Mouse (Mus musculus): ENCODE measurements around the gene Acot7.
A peak's percentile ranks its signal among the peaks of the same experiment; 100 is the strongest.

Acot7 gene

DNA sequence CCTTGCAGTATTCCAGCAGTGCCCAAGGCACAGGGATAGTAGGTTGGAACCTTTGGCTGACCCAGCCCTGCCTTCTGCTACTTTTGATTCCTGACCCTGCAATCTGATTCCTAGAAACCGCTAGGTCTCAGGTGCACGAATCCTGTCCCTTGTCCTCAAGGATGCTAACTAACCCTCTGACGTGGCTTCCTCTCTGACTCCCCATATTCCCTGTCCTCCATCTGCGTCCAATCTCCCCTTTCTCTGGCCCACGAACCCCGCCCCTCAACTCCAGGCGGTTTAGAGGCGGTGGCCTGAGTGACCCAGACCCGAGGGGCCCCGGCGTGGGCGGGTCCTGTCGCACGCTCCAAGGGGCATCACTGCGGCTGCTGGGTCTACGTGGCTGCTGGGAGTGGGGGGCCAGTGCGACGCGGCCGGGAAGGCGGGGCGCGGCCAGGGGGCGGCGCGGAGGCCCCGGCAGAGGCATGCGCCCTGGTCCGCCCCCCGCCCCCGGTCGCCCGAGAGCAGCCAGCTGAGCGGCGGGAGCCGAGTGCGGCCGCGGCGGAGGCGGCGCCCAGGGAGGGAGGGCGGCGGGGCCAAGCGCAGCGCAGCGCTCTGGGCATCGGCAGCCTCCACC lies 95.8 kb downstream of the Acot7 start, which contains the start of gene Gpr153:
Gene Gpr153 (plus strand): TSS at position 612 of the 616 bp plus-strand sequence.
- DNase-seq (ENCODE audit: low spot score), result peak; percentile 43

DNA sequence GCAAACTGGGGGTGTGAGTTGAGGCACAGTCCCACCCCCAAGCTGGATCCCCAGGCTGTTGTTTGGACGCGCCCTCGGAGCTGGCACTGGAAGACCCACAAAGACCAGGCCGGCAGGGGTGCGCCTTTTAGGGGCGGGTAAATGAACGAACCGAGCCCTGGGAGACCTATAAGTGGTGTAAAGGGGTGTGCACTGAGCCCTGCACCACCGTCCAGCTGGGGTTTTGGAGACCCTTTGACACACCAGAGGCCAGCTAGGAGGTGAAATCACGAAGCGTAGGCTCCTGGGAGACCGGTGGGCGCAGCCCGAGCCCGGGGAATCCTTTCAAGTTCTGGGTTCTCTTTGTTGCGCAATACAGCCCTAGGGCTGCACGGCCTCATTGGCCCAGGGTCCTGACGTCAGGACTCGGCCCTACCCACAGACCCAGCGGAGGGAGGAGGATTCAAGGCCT lies 96.8 kb downstream of the Acot7 start:
- no peak for DNase-seq (ENCODE audit: low spot score)

DNA sequence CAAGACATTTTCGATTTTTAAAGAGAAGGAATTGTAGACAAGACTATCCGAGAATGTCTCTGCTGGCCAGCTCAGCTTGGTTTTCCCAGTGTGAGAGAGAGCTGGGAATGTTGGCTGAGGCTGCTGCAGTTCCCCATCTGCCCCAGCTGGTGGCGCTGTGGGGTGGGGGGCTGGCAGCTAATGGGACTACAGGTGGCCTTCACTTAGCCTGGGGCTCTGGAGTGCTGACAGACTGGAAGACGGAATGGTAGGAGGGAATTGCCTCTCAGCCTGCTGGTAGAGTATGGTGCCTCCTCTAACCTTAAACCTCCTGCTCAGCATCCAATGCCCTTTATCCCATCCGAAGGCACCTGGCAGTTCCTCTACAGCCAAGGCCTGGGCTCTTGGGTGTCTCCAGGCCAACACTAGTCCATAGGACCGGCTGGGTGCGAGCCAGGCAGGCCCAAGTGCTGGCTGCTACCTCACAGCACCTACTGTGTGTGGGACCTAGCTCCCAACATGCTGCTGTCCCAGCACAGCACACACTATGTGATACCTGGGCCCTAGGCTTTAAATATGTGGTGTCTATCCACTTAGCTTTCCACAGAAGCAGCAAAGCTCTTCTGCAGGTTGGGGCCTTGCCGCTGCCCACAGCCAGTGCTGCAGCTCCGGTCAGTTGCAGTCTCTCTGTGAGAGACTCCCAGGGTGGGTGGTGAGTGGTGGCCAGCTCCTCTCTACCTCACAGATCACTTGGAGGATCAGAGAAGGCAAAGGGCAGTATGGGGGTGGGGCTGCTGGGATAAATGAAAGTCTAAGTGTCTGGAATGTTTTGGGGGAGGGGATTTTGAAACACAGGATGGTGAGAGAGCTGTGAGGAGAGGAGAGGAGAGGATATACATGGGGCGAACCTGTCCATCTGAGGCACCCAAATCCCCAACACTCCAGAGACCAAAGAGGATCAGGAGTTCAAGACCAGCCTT lies 98.7 kb downstream of the Acot7 start:
- DNase-seq (ENCODE audit: low spot score), result no peak

DNA sequence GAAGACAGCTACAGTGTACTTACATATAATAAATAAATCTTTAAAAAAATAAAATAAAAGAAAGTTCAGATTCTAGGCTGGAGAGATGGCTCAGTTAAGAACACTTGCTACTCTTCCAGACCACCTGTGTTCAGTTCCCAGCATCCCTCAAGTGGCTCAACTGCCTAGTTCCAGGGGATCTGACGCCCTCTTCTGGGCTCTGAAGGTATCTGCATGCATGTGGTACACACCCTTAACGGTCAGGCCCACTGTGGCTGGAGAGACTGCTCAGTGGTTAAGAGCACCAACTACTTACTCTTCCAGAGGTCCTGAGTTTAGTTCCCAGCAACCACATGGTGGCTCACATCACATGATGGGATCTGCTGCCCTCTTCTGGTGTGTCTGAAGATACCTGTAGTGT lies 100.0 kb downstream of the Acot7 start:
- no peak for DNase-seq (ENCODE audit: low spot score)

DNA sequence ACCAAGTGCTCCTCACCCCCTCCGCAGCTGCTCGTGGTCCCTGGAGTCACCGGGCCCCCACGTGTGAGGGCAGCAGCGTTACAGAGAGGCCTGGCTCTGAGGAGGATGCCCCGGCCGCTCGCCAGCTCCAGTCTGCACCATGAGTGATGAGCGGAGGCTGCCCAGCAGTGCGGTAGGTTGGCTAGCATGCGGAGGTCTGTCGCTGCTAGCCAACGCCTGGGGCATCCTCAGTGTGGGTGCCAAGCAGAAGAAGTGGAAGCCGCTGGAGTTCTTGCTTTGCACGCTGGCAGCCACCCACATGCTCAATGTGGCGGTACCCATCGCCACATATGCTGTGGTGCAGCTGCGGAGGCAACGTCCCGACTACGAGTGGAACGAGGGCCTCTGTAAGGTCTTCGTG lies 101.1 kb downstream of the Acot7 start:
- no peak for DNase-seq (ENCODE audit: low spot score)

DNA sequence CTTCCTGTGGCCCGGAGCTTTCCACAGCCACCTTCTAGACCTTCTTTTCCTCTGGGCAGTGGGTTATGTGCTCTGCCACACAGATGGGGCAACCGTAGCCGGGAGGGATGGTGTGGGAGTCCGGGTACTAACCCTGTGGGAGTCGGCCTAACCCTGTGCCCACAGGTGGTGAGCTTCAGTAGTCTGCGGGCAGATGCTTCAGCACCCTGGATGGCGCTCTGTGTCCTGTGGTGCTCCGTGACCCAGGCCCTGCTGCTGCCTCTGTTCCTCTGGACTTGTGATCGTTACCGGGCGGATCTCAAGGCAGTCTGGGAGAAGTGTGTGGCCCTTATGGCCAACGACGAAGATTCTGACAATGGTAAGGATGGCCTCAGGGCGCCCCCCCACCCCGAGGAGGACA lies 103.7 kb downstream of the Acot7 start:
- DNase-seq (ENCODE audit: low spot score), result no peak

DNA sequence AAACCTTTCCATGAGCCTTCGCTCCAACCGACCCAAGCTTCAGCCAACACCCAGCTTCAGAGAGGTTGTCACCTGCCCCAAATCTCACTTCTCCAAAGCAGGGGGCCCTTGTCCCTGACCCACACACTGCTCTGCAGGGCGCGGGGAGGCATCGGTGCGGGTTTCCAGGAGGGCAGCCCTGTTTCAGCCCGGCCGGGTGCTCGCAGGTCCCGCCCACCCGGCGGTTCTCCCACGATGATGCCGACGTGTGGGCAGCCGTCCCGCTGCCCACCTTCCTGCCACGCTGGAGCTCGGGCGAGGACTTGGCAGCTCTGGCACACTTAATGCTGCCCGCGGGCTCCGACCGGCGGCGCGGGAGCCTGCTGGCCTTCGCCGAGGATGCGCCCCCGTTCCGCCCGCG lies 104.8 kb downstream of the Acot7 start:
- no peak for DNase-seq (ENCODE audit: low spot score)

DNA sequence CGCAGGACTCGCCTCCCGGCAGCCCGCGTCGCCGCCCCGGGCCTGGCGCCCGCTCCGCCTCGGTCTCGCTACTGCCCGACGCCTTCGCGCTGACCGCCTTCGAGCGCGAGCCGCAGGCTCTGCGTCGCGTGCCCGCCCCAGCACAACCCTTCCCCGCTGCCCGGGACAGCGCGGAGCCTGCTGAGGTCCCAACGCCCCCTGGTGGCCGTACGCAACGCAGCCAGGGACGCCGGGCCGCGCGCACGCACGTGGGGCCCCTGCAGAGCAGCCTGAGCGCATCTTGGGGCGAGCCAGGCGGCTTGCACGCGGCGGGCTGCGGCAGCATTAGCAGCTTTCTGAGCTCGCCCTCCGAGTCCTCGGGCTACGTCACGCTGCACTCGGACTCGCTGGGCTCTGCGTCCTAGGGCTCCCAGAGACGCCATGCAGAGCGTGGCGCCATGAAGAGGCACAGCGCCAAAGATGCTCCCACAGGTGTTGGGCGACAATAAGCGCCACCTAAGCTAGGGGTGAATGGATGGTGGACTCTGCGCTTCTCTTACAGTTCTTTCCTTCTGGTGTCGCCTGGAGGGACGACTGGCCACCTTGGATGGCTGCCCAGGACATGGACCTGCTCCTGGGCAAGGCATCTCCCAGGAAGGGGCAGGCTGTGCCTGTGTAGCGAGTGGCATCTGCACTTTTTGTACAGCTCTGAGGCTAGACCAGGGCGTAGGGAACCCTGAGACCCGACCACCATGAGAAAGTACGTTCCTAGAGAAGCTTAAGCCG lies 105.4 kb downstream of the Acot7 start:
- peak; percentile 79 for DNase-seq (ENCODE audit: low spot score)

DNA sequence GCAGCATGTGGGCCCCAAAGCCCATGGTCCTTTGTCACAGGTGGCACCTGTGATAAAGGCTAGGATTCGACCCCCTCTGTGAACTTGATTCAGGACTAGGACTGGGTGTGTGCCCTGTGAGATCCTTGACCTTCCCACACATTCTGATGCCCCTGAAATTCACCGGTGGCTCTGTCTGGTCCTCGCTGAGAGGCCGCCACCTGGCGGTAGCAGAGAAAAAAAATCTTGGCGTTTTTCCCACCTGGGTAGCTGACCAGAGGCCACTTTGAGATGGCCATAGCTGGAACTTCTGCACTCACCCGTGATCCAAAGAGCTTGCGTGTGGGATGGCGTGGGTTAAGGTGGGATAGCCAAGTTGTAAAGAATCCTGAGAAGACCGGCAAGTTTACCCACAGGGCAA lies 107.6 kb downstream of the Acot7 start:
- peak; percentile 56 for DNase-seq (ENCODE audit: low spot score)

DNA sequence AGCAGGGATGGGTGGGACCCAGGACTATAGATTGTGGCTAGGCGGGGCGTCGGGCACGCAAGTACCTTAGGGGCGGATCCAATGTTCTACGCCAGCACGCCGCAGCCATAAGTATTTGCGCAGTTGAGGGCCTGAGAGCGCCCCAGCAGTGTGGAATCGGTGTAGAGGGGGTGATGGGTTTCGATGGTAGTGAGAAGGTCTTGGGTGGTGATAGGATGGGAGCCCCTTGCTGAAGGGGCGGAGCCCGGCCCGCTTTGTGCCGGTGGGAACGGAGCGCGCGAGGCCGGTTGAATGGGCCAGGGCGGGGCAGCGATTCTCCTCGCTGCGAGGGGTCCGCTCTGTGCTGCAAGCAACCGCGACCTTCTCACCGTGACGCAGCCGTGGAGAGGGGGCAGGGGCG lies 108.2 kb downstream of the Acot7 start:
- no peak for DNase-seq (ENCODE audit: low spot score)

DNA sequence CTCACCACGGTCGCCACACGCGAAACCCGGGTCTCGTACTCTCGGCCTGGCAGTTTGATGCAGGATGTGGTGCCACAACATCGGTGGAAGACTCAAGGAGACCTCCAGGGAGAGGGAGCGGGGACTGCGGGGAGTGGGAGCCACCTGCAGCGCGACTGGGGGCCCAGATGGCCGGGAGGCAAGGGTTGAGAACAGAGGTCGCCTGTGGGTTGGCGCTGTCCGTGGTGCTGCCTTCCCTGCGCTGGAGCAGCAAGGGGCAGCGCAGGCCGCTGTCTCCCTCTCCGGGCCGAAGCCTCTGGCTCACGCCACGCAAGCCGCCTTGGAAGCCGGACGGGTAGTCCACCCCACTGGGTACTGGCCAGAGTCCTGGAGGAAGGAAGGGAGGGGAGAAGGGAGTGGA lies 109.0 kb downstream of the Acot7 start:
- peak; percentile 64 for DNase-seq (ENCODE audit: low spot score)

DNA sequence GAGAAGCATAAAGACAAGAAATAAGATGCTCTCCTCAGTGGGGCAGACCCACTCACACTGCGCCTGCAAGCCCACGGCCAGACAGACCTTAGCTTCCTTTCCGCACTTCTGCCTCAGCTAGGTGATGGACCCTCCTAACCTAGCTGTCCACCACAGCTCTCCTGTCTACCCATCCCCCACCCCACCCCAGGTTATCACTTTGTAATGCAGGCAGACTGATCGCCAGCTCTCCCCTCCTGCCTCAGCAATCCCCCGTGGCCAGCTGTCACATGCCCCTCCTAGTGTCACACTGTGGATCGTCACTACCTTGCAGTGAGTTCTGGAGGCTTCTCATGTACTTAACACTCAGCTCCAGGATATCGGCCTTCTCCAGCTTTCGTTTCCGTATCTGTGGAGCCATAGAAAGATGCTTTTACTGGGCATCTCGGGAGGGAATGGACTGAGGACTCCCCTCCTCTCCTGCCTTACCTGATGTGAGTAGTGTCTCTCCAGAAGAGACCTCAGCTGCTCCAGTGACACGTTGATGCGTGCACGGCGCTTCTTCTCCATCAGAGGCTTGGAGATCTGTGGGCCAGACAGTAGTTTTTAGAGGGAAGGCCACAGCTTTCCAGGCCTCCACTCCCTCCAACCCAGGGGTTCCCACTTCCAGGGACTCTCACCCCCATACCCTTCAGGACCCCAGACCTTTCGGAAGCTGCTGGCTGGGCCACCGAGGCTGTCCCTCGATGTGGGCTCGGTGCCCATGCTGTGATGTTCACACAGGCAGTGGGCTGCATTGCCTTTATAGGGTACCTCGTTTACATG lies 109.6 kb downstream of the Acot7 start:
- DNase-seq (ENCODE audit: low spot score), result no peak

DNA sequence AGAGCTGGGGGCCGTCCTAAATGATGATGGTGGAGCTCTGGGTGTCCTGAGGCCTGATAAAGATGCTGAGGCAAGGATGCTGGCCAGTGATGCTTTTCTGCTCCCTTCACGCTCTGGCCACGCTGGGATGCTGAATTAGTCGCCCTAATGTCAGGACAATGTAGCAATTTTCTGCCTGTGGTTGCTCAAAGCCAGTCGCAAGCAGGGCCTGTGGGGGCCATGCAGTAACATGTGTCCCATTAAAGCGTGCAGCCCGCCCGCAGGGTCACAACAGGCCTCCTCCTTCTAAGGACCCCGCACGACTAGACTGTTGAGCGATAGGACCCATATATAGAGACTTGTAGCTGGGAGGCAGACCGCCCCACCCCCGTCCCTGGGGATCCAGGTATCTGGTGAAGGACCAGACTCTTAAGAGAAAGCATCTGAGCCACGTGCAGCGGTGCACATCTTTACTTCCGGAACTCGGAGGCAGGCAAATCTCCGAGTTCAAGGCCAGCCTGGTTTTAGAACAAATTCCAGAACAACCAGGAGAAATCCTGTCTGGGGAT lies 110.5 kb downstream of the Acot7 start:
- DNase-seq (ENCODE audit: low spot score), result no peak

DNA sequence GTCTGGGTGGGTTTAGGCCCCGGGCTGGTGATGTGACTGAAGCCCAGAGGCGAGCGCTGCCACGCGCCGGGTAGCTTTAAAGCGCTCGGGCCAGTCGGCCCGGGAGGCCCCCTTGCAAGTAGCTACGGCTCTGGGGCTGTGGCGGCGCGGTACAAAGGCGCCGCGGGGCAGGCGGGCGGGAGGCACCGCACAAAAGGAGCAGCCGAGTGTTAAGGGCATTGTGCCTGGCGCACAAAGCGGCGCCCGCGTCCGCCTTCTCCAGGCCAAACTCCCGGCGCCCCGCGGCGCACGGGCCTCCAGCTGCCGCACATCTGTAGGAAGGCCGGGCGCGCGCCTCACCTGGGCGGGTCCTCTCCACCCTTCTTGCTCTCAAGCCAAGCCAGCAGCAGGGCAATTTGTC lies 112.5 kb downstream of the Acot7 start:
- DNase-seq (ENCODE audit: low spot score), result no peak

DNA sequence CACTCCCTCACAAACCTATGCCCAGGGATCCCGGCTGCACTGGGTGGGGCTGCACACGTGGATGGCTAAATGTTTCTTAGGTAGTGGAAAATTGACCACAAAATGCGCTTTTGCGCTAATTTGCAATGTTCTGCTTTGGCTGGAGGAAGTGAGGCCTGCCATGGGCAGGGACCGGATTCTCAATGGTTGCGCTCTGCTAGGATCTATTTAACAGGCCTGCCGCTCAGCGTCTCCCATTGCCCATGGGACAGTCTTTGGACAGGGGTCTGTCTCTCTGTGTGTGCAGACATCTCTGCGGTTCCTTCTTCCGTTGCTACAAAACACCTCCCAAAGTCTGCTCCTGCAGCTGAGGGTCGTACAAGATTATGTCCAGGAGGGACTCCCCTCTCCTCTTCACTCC lies 113.1 kb downstream of the Acot7 start:
- DNase-seq (ENCODE audit: low spot score), result no peak

DNA sequence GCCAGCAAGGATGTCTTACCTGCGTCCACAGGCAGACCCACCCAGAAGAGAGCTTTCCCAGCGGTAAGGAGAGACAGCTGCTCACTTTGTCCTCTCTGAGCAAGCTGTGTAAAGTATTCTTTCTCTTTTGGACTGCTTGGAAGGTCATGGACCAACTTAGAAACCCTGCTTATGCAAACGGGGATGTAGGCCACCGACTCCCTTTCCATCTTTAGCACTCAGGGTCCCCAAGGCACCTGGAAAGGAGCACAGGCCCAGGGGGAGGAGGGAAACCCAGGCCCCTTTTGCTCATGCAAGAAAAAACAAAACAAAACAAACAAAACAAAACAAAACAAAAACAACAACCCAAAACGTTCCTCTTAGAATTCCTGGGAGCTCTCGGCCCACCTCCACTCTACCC lies 113.6 kb downstream of the Acot7 start, which contains the start of gene Hes3:
Gene Hes3 (minus strand): TSS at position 101 of the 400 bp plus-strand sequence.
- no peak for DNase-seq (ENCODE audit: low spot score)

DNA sequence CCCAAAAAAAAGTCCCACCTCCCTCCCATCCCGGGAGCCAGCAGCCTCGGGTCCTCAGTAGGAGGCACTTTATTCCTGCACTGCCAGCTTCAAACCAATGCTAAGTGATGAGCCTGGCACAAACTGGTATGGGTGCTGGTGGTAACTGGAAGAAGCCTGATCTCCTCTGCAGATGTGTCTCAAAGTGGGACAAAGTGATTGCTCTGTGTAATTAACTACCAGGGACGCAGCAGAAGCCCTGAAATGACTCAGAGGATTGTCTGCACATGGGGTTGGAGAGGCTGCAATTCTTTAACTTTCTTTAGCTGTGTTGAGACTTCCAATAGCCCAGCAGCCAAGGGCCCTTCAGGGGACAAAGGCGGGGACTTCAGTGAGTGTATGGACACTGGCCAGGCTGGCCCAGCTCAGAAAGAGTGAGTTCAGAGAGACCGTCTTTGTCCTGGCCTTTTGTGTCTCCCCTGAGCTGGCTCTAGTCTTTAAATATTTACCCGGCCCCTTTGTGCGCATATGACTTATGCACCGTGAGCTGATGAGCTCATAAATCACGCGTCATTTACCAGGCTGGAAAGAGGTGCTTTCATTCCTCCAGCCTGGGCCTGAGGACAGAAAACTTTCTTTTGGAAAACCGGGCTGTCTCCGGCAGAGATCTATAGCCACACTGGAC lies 114.3 kb downstream of the Acot7 start:
- DNase-seq (ENCODE audit: low spot score), result no peak

DNA sequence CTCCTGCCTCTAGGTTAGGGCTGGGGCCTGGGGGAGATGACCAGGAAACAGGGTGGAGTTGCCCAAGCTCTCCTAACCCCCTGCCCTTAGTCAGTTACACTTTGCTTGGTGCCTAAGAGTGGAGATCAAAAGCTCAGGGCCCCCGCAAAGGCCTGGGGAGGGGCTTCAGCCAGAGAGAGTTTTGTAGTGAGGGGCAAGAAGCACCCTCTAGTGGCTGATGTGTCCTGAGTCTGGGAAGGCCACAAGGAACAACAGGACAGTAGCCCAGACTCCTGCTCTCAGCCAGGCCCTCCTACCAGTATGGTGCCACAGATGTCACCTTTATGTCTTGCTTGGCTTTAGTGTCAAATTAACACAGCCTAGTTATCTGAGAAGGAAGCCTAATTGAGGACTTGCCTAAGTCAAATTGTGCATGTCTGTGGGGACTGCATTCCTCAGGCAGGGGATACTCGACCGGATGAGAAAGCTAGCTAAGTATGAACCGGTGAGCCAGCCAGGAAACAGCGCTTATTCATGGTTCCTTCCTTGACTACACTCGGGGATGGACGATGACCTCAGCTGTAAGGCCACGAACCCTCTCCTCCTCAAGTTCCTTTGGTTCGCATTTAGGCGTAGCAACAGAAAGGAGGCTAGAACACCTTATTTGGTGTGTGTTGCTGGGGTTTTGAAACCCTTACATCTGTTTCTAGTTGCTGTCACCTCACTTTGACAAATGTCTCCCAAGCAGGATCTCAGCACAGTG lies 116.4 kb downstream of the Acot7 start:
- no peak for DNase-seq (ENCODE audit: low spot score)

DNA sequence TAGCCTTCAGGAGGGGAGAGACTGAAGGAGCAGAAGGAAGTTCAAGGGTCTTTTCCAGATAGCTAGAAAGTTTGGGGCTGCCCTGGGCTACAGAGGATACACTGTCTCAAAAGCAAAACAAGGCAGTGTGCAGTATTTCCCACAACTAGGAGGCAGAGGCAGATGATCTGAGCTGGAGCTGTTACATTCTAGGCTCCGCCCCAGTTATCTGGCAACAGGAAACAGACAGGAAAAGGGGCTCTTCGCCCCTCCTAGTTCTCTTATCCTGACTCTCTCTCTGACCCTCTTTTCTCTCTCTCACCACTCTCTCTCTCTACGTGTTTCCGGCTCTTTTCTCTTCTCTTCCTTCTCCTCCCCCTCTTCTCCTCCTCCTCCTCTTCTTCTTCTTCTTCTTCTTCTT lies 118.0 kb downstream of the Acot7 start:
- DNase-seq (ENCODE audit: low spot score), result no peak

DNA sequence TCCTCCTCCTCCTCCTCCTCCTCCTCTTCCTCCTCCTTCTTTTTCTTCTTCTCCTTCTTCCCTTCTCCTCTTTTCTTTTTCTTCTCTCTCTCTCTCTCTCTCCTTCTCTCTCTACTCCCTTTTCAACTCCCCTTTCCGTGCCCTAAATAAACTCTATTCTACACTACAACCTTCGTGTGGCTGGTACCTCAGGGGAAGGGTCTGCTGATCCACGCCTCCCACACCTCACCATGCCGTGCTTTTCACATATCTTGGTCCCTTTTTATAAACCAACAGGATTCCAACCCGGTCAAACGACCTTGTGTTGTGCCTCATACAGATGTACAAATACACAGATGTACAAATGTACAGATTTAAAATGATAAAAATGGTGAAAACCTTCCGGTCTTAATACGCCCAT lies 118.4 kb downstream of the Acot7 start:
- no peak for DNase-seq (ENCODE audit: low spot score)

Measured in urinary bladder, postnatal 25 days (tissue).